Mouse (Mus musculus) monocyte, adult 5-6 weeks (primary cell): Measurements from ENCODE around the gene Agk. TPM values are rescaled to one million over a fixed set of nuclear protein-coding genes. Genes with fewer than 3 reads are reported as not detected.

ENCODE experiments used
- ATAC-seq: fragments of 153-309, 156-312 bp; replicated peaks from 2 replicates; pipeline ENCODE4 v1.8.0; 2017; ENCODE audit warnings: mild to moderate bottlenecking; ENCODE audit not compliant: low TSS enrichment, insufficient number of reproducible peaks, severe bottlenecking, poor library complexity, low FRiP score
- total RNA-seq: library from RNA; stranded (forward); fragments of 200-1000, 200-491, 200-594 nt; gene quantifications from 3 replicates; pipeline ENCODE4 v1.2.3, GENCODE M21; 2017

Gene Agk
- total RNA-seq, 1 experiment from 2014 or later: 12.7 TPM

DNA sequence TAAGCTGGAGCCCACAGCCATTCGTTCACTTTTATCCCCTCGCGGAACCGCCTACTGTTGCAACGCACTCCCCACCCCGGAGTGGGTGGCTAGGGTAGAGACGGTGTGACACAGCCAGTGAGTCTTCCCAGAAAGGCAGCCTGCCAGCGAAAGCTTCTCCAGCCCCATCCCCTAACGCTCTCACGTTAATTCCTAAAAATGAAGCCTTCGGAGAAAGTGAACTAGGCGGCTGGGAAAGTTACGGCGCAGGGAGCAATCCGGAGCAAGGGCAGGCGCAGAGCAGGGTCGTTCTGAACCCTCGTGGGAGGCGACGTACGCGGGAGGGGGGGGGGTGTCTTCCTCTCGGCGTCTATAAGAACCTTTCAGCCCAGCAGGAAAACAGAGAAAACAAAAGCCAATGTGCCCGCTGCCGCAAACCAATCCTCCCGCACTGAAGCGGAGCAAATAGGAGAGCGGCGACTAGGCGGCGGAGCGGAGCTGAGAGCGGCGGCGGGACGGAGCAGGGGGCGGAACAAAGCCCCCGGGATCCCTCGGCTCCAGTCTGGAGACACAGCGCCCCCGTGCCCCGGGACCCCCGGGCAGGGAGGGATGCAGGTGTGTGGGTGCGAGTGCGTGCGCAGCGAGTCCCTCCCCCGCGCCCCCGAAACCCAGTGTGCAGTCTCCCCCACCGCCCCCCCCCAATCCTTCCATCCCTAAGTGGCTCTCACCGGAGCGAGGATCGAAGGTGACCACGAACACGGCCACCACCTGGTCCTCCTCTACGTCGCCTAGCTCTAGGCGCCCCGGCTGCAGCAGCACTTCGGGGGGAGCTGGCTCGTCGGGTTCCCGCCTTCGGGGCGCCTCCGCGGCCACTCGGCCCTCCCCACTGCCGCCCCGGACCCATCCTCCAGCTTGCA is 110.4 kb downstream of the Agk start:
- no peak; the same call in 1 of the 2 replicates for ATAC-seq

GRCm38 (mm10) chr6:40436047-40436483 is 111.1 kb downstream of the Agk start, which contains the start of gene E330009J07Rik:
TSS of gene E330009J07Rik (minus strand) at chr6:40436135.
- ATAC-seq: peak; percentile 27; the same call in 1 of the 2 replicates

GRCm38 (mm10) chr6:40438936-40439335 is 114.0 kb downstream of the Agk start, which contains the start of gene Wee2:
TSS of gene Wee2 (plus strand) at chr6:40439088.
- ATAC-seq: no peak

DNA sequence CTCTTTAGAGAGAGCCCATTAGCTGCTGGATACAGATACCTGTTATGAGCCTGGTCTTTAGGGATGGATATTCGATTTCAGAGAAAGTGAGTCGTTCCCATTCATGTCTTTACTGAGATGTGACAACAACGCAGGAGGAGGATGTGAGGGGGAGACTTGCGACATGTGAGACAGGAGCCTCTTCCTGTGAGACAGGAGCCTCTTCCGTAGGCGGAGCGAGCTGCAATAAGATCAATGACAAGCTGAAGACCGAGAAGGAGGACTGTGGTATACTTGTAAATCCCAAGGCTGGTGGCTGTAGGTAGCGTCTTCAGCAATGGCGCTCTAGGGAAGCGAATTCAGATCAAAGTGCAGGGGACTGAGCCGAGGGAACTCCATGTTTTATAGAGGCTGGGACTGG is 114.8 kb downstream of the Agk start:
- ATAC-seq: no peak

DNA sequence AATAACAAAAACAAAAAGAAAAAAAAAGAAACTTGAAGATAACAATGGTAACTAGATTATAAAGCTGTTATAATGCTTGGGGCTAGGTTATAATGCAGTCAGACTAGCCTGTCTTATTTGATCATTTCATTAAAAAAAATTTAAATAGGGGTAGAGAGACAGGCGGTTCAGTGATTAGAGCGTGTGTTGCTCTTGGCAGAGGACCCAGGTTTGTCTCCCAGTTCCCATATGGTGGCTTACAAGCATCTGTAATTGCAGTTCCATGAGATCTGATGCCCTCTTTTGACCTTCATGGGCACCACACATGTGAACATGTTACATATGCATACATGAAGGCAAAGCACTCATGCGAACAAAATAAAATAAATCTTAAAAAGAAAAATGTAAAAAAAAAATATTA is 116.3 kb downstream of the Agk start:
- no peak for ATAC-seq

GRCm38 (mm10) chr6:40441755-40442154 is 116.8 kb downstream of the Agk start:
- no peak for ATAC-seq

DNA sequence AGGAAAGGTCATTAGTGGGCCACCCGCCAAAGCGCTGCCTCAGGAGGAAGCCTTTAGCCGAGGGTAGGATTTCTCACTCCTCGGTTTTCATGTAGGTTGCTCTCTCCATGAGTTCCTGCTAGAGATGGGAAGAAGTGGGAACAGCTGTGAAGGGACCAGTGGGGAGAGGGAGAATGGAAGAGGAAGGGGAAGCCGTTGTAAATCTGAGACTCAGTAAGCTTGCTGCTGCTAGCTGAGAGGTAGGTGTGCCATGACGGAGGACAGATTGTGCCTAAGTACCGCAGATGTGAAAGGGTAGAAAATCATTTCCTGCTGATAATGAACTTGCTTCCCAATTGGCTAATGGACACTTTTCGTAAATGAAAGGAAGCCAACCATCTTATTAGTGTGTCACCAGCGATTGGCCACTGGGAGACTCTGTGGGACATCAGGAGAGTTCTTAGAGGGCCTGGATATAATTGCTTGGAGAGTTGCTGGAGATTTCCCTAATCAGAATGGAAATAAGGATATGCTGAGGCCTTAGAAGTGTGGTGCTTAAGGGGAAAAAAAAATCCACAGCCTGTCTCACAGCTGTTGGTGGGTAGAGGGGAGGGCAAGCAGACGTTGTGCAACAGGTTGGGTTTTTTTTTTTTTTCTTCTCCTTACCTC is 118.4 kb downstream of the Agk start:
- ATAC-seq: no peak

Other genes with a start within 250 kb of the Agk start
- gene E330009J07Rik, start 111.0 kb downstream of the Agk start, total RNA-seq: 6.1 to 9.0 TPM (median 8.2 TPM) in 3 replicates
- gene Wee2, start 113.9 kb downstream of the Agk start, total RNA-seq: 0.19 TPM in 1 of 3 replicates, not detected in the others
- gene Ssbp1, start 146.2 kb downstream of the Agk start, total RNA-seq: 42.9 to 67.8 TPM (median 47.2 TPM) in 3 replicates
- gene Tas2r137, start 166.1 kb downstream of the Agk start, total RNA-seq: not detected in 3 replicates
- gene Tas2r108, start 168.4 kb downstream of the Agk start, total RNA-seq: not detected in 3 replicates
- gene Prss37, start 194.3 kb downstream of the Agk start, total RNA-seq: not detected in 3 replicates
- not detected in 3 replicates for gene Olfr461, start 229.9 kb downstream of the Agk start, total RNA-seq
- gene Olfr460, start 244.3 kb downstream of the Agk start, total RNA-seq: 0.57 TPM in 1 of 3 replicates, not detected in the others